Mouse (Mus musculus): Measurements from ENCODE around the gene Rundc3b. TPM values are rescaled to one million over a fixed set of nuclear protein-coding genes. Genes with fewer than 3 reads are reported as not detected.

The Rundc3b gene
- polyA plus RNA-seq (2012; rRNA removed), result 0.25 and 0.35 TPM in 2 replicates

- peak; percentile 85 for DNase-seq
- under 1% methylated on average over 73 of the region's 74 CpGs for WGBS
- no peaks in the 10 kb centered on the region for H3K4me1 ChIP-seq (ENCODE audit: control insufficient read depth, insufficient read depth, low read length)
- peak within 1 kb of the TSS; percentile 79 for H3K4me3 ChIP-seq (replicated peaks; ENCODE audit: extremely low read depth, low read depth, low read length)
- TF ChIP-seq POLR2A (IDR thresholded peaks at IDR 0.05; ENCODE audit: borderline replicate concordance, extremely low read depth, low read depth, low read length), result no peak
- no peak for TF ChIP-seq CTCF (IDR thresholded peaks at IDR 0.05; ENCODE audit: insufficient read depth, low read length)
These were observed at the start of gene Rundc3b for GRCm38 (mm10) chr5:8622596-8623231. Rundc3b (minus strand) TSS chr5:8622952.

- DNase-seq, result no peak
- WGBS, result 94% methylated on average over 1 of the region's 1 CpGs
- Histone ChIP-seq H3K4me1 (ENCODE audit: control insufficient read depth, insufficient read depth, low read length) (no peaks in the 10 kb centered on the region), H3K4me3 (replicated peaks; ENCODE audit: extremely low read depth, low read depth, low read length) (no peak overlapping the region)
- TF ChIP-seq CTCF (IDR thresholded peaks at IDR 0.05; ENCODE audit: insufficient read depth, low read length), result no peak
- no peak for TF ChIP-seq POLR2A (IDR thresholded peaks at IDR 0.05; ENCODE audit: borderline replicate concordance, extremely low read depth, low read depth, low read length)
These were observed 46.9 kb upstream of the Rundc3b start for GRCm38 (mm10) chr5:8669606-8670005.

- no peaks in the 10 kb centered on the region for H3K4me1 ChIP-seq (ENCODE audit: control insufficient read depth, insufficient read depth, low read length)
- H3K4me3 ChIP-seq (replicated peaks; ENCODE audit: extremely low read depth, low read depth, low read length), result no peak overlapping the region
- DNase-seq, result no peak
- TF ChIP-seq CTCF (IDR thresholded peaks at IDR 0.05; ENCODE audit: insufficient read depth, low read length) (no peak), POLR2A (IDR thresholded peaks at IDR 0.05; ENCODE audit: borderline replicate concordance, extremely low read depth, low read depth, low read length) (no peak)
- WGBS, result 74% methylated on average over 9 of the region's 9 CpGs
These were observed 45.2 kb upstream of the Rundc3b start for GRCm38 (mm10) chr5:8667758-8668474.

DNA sequence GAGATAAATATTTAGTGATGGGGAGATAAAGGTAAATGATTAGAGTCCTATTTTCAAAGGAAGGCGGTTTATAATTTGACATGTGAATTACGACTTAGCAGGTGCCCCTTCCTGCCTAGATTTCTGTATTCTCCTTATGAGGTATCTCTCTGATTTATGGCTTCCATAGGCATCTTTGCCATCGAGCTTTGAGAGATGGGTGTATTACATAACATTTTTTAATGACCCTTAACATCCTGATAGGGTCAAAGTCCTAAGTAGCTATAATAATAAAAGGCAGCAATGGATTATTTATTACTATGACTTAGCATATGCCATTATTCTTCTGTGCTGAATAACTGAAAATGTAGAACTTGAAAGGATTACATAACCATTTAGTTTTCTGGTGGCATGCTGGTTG lies 41.9 kb upstream of the Rundc3b start:
- H3K4me3 ChIP-seq (replicated peaks; ENCODE audit: extremely low read depth, low read depth, low read length), result no peak overlapping the region
- TF ChIP-seq POLR2A (IDR thresholded peaks at IDR 0.05; ENCODE audit: borderline replicate concordance, extremely low read depth, low read depth, low read length) (no peak), CTCF (IDR thresholded peaks at IDR 0.05; ENCODE audit: insufficient read depth, low read length) (no peak)
- no peak for DNase-seq
- 35% methylated on average over 3 of the region's 3 CpGs for WGBS
- H3K4me1 ChIP-seq (ENCODE audit: control insufficient read depth, insufficient read depth, low read length), result peaks cover 3% of the 10 kb centered on the region; the same call in 1 of the 2 replicates

- WGBS, result 80% methylated on average over 10 of the region's 10 CpGs
- no peak for DNase-seq
- TF ChIP-seq CTCF (IDR thresholded peaks at IDR 0.05; ENCODE audit: insufficient read depth, low read length), result no peak
- no peak for TF ChIP-seq POLR2A (IDR thresholded peaks at IDR 0.05; ENCODE audit: borderline replicate concordance, extremely low read depth, low read depth, low read length)
- peaks cover 5% of the 10 kb centered on the region; the same call in 1 of the 2 replicates for H3K4me1 ChIP-seq (ENCODE audit: control insufficient read depth, insufficient read depth, low read length)
- peak overlapping the region; percentile 54 for H3K4me3 ChIP-seq (replicated peaks; ENCODE audit: extremely low read depth, low read depth, low read length)
These were observed 38.0 kb upstream of the Rundc3b start for GRCm38 (mm10) chr5:8660738-8661151.

- peak within 1 kb of the TSS; percentile 54 for H3K4me3 ChIP-seq (replicated peaks; ENCODE audit: extremely low read depth, low read depth, low read length)
- WGBS, result 9% methylated on average over 37 of the region's 37 CpGs
- TF ChIP-seq CTCF (IDR thresholded peaks at IDR 0.05; ENCODE audit: insufficient read depth, low read length) (no peak), POLR2A (IDR thresholded peaks at IDR 0.05; ENCODE audit: borderline replicate concordance, extremely low read depth, low read depth, low read length) (no peak)
- peaks cover 5% of the 10 kb centered on the region; the same call in 1 of the 2 replicates for H3K4me1 ChIP-seq (ENCODE audit: control insufficient read depth, insufficient read depth, low read length)
- peak; percentile 35 for DNase-seq
These were observed 37.4 kb upstream of the Rundc3b start, which contains the start of gene Abcb1a for GRCm38 (mm10) chr5:8659911-8660737. Abcb1a (plus strand) TSS chr5:8660077.

GRCm38 (mm10) chr5:8652085-8652484 lies 29.3 kb upstream of the Rundc3b start:
- H3K4me3 ChIP-seq (replicated peaks; ENCODE audit: extremely low read depth, low read depth, low read length), result no peak overlapping the region
- 58% methylated on average over 2 of the region's 2 CpGs for WGBS
- H3K4me1 ChIP-seq (ENCODE audit: control insufficient read depth, insufficient read depth, low read length), result no peaks in the 10 kb centered on the region
- DNase-seq, result no peak
- TF ChIP-seq POLR2A (IDR thresholded peaks at IDR 0.05; ENCODE audit: borderline replicate concordance, extremely low read depth, low read depth, low read length), result no peak
- no peak for TF ChIP-seq CTCF (IDR thresholded peaks at IDR 0.05; ENCODE audit: insufficient read depth, low read length)

- Histone ChIP-seq H3K4me1 (ENCODE audit: control insufficient read depth, insufficient read depth, low read length) (no peaks in the 10 kb centered on the region), H3K4me3 (replicated peaks; ENCODE audit: extremely low read depth, low read depth, low read length) (no peak overlapping the region)
- DNase-seq, result no peak
- no peak for TF ChIP-seq POLR2A (IDR thresholded peaks at IDR 0.05; ENCODE audit: borderline replicate concordance, extremely low read depth, low read depth, low read length)
These were observed 26.0 kb upstream of the Rundc3b start for GRCm38 (mm10) chr5:8648774-8649173.

GRCm38 (mm10) chr5:8648300-8648699 lies 25.5 kb upstream of the Rundc3b start:
- WGBS, result 68% methylated on average over 4 of the region's 4 CpGs
- Histone ChIP-seq H3K4me3 (replicated peaks; ENCODE audit: extremely low read depth, low read depth, low read length) (no peak overlapping the region), H3K4me1 (ENCODE audit: control insufficient read depth, insufficient read depth, low read length) (no peaks in the 10 kb centered on the region)
- no peak for TF ChIP-seq CTCF (IDR thresholded peaks at IDR 0.05; ENCODE audit: insufficient read depth, low read length)
- no peak for TF ChIP-seq POLR2A (IDR thresholded peaks at IDR 0.05; ENCODE audit: borderline replicate concordance, extremely low read depth, low read depth, low read length)
- no peak for DNase-seq
